Mouse (Mus musculus) embryonic facial prominence, embryonic 13.5 days (tissue): ENCODE data around the gene Gxylt2. TPM values are rescaled to one million over a fixed set of nuclear protein-coding genes. Genes with fewer than 3 reads are reported as not detected.

Source experiments
- ATAC-seq: fragments of 200-750 bp; cut with Nextera tagmentation; 2 replicates; pipeline ENCODE4 v1.8.0; 2017; ENCODE audit warnings: low read depth; ENCODE audit not compliant: insufficient number of reproducible peaks, insufficient read depth, low FRiP score, low TSS enrichment
- H3K27ac ChIP-seq: fragments of 300-500 bp; sonication (generic); 2 replicates; pipeline ENCODE4 v1.5.1; 2015; ENCODE audit warnings: moderate library complexity, mild to moderate bottlenecking, inconsistent platforms
- H3K27me3 ChIP-seq: fragments of 300-500 bp; sonication (generic); 2 replicates; pipeline ENCODE4 v1.6.1; 2015; ENCODE audit warnings: mild to moderate bottlenecking, inconsistent platforms
- H3K36me3 ChIP-seq: fragments of 300-500 bp; sonication (generic); 2 replicates; pipeline ENCODE4 v1.6.1; 2015; ENCODE audit warnings: mild to moderate bottlenecking, inconsistent platforms
- H3K4me1 ChIP-seq: fragments of 300-500 bp; sonication (generic); 2 replicates; pipeline ENCODE4 v1.6.1; 2015; ENCODE audit warnings: inconsistent platforms
- H3K4me2 ChIP-seq: fragments of 300-500 bp; sonication (generic); 2 replicates; pipeline ENCODE4 v1.6.1; 2015; ENCODE audit warnings: moderate library complexity, mild to moderate bottlenecking, inconsistent platforms
- H3K4me3 ChIP-seq: fragments of 300-500 bp; sonication (generic); 2 replicates; pipeline ENCODE4 v1.5.1; 2015; ENCODE audit warnings: mild to moderate bottlenecking, inconsistent platforms
- H3K9ac ChIP-seq: fragments of 300-500 bp; sonication (generic); 2 replicates; pipeline ENCODE4 v1.6.1; 2015; ENCODE audit warnings: mild to moderate bottlenecking, inconsistent platforms
- H3K9me3 ChIP-seq: fragments of 300-500 bp; sonication (generic); 2 replicates; pipeline ENCODE4 v1.6.1; 2016; ENCODE audit warnings: inconsistent platforms
- WGBS: fragments of 180-500 bp; shearing (Covaris S2); methylation state at CpG from one replicate; pipeline ENCODE4 v1.1.7; 2015; ENCODE audit warnings: mixed read lengths; 5-methylcytosine and 5-hydroxymethylcytosine counted together
- polyA plus RNA-seq: library from polyadenylated mRNA; unstranded; fragments of >200 nt; fragmentation: Nextera tagmentation; extraction: Ambion mirVana; gene quantifications from 2 replicates; pipeline ENCODE4 v1.2.1, GENCODE M21; 2015

Gxylt2 gene
- polyA plus RNA-seq, 1 experiment from 2014 or later = 33.2 TPM

- no peaks in the 10 kb centered on the region for H3K9me3 ChIP-seq
- H3K36me3 ChIP-seq = 0 out of 2 replicates have a peak, but pooled peaks cover 7% of the 10 kb centered on the region
- H3K4me1 ChIP-seq = peaks cover 32% of the 10 kb centered on the region
- no peak for ATAC-seq
- no peaks in the 10 kb centered on the region for H3K27me3 ChIP-seq
- H3K27ac ChIP-seq = 0 out of 2 replicates have a peak overlapping the region, but pooled peaks have one; percentile 3
- H3K9ac ChIP-seq = no peak overlapping the region
- no peak overlapping the region for H3K4me3 ChIP-seq
- H3K4me2 ChIP-seq = 0 out of 2 replicates have a peak overlapping the region, but pooled peaks have one; percentile 1
- 33% methylated on average over 15 of the region's 15 CpGs for WGBS
Measured at GRCm38 (mm10) chr6:100775923-100776505, 71.5 kb downstream of the Gxylt2 start.

DNA sequence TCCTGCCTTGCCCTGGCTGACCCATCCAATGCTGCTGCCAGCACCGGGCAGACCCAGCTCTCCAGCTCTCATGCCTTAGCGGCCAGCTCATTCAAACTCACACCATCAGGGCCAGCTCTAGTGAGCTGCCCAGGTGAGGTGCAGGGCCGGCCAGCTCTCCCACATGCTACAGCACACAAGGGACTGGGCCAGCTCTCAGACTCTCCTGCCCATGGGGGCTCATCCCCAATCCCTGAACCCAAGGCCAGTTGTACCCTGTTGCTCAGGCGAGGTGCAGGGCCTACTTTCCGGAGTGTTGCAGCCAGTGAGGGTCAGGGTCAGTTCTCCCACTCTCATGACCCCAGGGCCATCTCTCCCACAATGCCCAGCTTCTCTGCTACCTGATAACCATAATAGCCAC lies 74.1 kb downstream of the Gxylt2 start:
- H3K4me1 ChIP-seq = peaks cover 32% of the 10 kb centered on the region
- H3K4me3 ChIP-seq = no peak overlapping the region
- H3K27me3 ChIP-seq = no peaks in the 10 kb centered on the region
- no peak overlapping the region for H3K4me2 ChIP-seq
- no peaks in the 10 kb centered on the region for H3K9me3 ChIP-seq
- 0 out of 2 replicates have a peak overlapping the region, but pooled peaks have one; percentile 16 for H3K27ac ChIP-seq
- no peak overlapping the region for H3K9ac ChIP-seq
- WGBS = 90% methylated on average over 5 of the region's 5 CpGs
- peaks cover 16% of the 10 kb centered on the region for H3K36me3 ChIP-seq
- no peak for ATAC-seq

DNA sequence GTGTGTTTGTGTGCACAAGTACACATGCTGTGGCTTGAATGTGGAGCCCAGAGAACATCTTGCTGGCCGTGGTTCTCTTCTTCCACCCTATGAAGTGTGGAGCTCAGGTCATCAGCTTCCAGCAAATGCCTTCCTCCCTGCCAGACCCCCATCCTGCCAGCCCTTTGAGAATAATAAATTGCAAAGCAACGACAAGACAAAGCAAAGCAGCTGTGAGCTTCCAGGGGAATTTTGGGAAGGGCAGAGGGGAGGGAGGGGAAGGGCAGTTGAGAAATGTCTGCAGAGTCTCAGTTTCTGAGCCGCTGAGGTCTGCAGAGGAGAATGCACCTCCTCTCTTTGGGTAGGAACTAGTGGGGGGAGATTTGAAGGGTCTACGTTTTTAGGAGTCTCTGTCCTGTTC lies 75.9 kb downstream of the Gxylt2 start:
- Histone ChIP-seq H3K4me3 (no peak overlapping the region), H3K36me3 (peaks cover 30% of the 10 kb centered on the region), H3K4me1 (peaks cover 32% of the 10 kb centered on the region), H3K4me2 (no peak overlapping the region), H3K9me3 (no peaks in the 10 kb centered on the region), H3K9ac (no peak overlapping the region), H3K27ac (no peak overlapping the region), H3K27me3 (no peaks in the 10 kb centered on the region)
- no peak for ATAC-seq
- 37% methylated on average over 4 of the region's 4 CpGs for WGBS

- Histone ChIP-seq H3K4me3 (no peak overlapping the region), H3K36me3 (peaks cover 41% of the 10 kb centered on the region), H3K4me1 (peaks cover 21% of the 10 kb centered on the region), H3K4me2 (no peak overlapping the region), H3K9me3 (no peaks in the 10 kb centered on the region), H3K27me3 (no peaks in the 10 kb centered on the region), H3K27ac (no peak overlapping the region), H3K9ac (no peak overlapping the region)
- ATAC-seq = no peak
- WGBS = 85% methylated on average over 6 of the region's 6 CpGs
Measured at GRCm38 (mm10) chr6:100781644-100782043, 77.1 kb downstream of the Gxylt2 start.

- Histone ChIP-seq H3K9me3 (no peaks in the 10 kb centered on the region), H3K4me3 (no peak overlapping the region), H3K9ac (no peak overlapping the region), H3K27ac (no peak overlapping the region), H3K36me3 (peaks cover 89% of the 10 kb centered on the region), H3K27me3 (no peaks in the 10 kb centered on the region), H3K4me2 (no peak overlapping the region), H3K4me1 (peaks cover 3% of the 10 kb centered on the region)
- WGBS = 88% methylated on average over 1 of the region's 1 CpGs
- ATAC-seq = no peak
Measured at GRCm38 (mm10) chr6:100787726-100788125, 83.2 kb downstream of the Gxylt2 start.

- Histone ChIP-seq H3K9me3 (no peaks in the 10 kb centered on the region), H3K4me2 (no peak overlapping the region), H3K9ac (no peak overlapping the region), H3K27me3 (no peaks in the 10 kb centered on the region), H3K27ac (no peak overlapping the region), H3K36me3 (peaks cover 79% of the 10 kb centered on the region), H3K4me3 (no peak overlapping the region), H3K4me1 (peaks cover 12% of the 10 kb centered on the region)
- no peak for ATAC-seq
- 92% methylated on average over 1 of the region's 1 CpGs for WGBS
Measured at GRCm38 (mm10) chr6:100789161-100789560, 84.6 kb downstream of the Gxylt2 start.

DNA sequence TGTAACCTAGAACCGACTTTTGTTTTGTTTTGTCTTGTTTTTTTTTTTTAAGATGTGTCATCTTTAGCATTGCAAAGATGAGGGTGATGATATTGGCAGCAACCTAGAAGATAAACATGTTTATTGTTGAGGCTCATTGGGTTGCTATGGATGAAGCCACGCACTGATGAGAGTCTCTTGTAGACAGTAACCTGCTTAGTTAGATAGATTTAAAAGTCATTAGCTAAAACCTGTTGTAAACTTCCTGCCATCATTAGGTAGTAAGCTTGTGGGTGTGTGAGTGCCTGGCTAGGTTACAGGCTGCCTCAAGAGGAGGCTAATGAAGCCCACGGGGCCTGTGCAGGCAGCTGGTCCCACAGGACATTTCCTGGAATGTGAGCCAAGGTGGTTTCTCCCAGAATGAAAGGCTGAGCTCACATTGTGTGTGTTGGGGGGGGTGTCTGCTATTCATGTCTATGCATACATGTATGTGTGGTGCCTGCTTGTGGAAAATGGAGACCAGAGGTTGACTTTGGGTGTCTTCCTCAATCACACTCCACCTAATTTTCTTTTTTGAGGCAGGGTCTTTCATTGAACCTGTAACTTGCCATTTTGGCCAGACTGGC lies 87.6 kb downstream of the Gxylt2 start:
- Histone ChIP-seq H3K27me3 (no peaks in the 10 kb centered on the region), H3K4me2 (no peak overlapping the region), H3K9ac (no peak overlapping the region), H3K27ac (no peak overlapping the region), H3K4me3 (no peak overlapping the region), H3K4me1 (peaks cover 21% of the 10 kb centered on the region), H3K36me3 (peaks cover 65% of the 10 kb centered on the region), H3K9me3 (no peaks in the 10 kb centered on the region)
- no peak for ATAC-seq
- 71% methylated on average over 3 of the region's 3 CpGs for WGBS

DNA sequence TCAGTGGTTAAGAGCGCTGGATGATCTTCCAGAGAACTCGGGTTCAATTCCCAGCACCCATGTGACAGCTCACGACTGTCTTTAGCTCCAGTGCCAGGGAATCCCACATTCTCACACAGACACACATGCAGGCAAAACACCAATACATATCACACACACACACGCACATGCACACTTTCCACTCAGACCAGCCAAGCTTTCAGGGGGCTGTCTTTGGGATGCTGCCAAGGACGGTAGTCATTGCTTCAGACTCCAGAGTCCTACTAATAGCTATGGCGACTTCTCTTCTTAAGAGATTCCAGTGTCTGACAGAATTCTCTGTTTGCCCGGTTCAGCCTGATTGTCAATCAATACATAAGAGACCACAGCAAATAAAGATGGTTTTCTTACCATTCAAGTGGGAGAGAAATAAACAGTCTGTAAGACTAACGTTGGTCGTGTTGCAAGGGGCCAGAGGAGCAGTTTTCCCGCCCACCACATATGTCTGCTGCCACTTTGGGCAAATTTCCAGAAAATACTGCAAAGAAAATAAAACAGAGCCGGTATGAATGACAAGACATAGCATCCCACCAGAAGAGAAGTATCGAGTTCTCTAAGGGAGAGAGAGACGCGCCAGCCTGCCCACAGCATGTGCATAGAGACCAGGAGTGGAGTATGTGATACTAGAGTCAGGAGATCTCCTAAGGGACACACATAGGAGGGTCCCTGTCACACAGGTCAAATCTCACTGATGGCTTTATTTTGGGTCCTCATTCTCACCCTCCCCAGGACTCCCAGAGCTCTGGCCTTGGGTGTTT lies 88.6 kb downstream of the Gxylt2 start:
- H3K9me3 ChIP-seq = no peaks in the 10 kb centered on the region
- no peak for ATAC-seq
- no peak overlapping the region for H3K9ac ChIP-seq
- peak overlapping the region; percentile 33; the same call in 1 of the 2 replicates for H3K27ac ChIP-seq
- peaks cover 67% of the 10 kb centered on the region for H3K36me3 ChIP-seq
- no peak overlapping the region for H3K4me3 ChIP-seq
- WGBS = 52% methylated on average over 14 of the region's 14 CpGs
- no peak overlapping the region for H3K4me2 ChIP-seq
- H3K27me3 ChIP-seq = no peaks in the 10 kb centered on the region
- H3K4me1 ChIP-seq = peaks cover 21% of the 10 kb centered on the region

GRCm38 (mm10) chr6:100795797-100796196 lies 91.3 kb downstream of the Gxylt2 start:
- no peak for ATAC-seq
- 35% methylated on average over 6 of the region's 6 CpGs for WGBS
- H3K27ac ChIP-seq = no peak overlapping the region

DNA sequence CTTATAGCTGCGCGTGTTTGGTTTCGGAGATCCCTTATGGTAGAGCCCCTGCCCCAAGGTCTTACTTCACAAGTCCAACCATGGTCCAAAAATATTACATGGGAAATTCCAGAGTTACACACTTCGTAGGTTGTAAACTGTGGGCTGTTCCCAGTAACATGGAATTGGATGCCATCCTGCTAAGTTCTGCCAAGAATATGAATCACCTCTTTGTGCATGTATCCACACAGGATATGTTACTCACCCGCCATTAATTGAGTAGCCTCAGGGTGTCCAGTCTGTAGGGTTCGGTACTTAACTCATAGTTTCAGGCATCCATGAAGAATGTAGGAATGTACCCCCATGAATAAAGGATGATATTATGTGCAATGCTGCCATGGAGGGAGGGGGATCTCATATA lies 94.8 kb downstream of the Gxylt2 start:
- Histone ChIP-seq H3K27me3 (no peaks in the 10 kb centered on the region), H3K4me3 (no peak overlapping the region), H3K36me3 (peaks cover 52% of the 10 kb centered on the region), H3K4me1 (peaks cover 18% of the 10 kb centered on the region), H3K4me2 (no peak overlapping the region), H3K9me3 (no peaks in the 10 kb centered on the region), H3K9ac (no peak overlapping the region), H3K27ac (0 out of 2 replicates have a peak overlapping the region, but pooled peaks have one; percentile 9)
- 71% methylated on average over 6 of the region's 6 CpGs for WGBS
- no peak for ATAC-seq

More at GRCm38 (mm10) chr6:100795797-100796196, 91.3 kb downstream of the Gxylt2 start:
- Histone ChIP-seq H3K9ac (no peak overlapping the region), H3K27me3 (no peaks in the 10 kb centered on the region), H3K36me3 (peaks cover 67% of the 10 kb centered on the region), H3K9me3 (no peaks in the 10 kb centered on the region), H3K4me1 (peaks cover 29% of the 10 kb centered on the region), H3K4me2 (no peak overlapping the region), H3K4me3 (no peak overlapping the region)

DNA sequence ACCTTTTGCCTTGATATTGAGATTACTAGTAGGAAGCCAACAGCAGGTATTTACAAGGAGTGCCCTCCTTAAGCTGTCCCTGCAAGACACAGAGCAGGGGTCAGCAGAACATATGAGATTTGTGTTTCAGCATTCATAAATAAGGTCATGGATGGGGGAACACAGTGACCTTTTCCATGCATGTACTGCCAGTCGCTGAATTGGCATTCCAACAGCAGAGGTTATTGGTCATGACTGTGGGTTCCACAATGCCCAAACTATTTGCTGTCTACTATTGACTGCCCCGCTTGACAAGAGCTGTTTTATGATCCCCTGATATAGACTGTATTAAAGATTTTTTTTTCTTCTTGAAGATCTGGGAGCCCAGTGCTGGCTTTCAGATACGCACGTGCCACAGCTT lies 95.2 kb downstream of the Gxylt2 start:
- ATAC-seq = no peak
- H3K9ac ChIP-seq = no peak overlapping the region
- peaks cover 18% of the 10 kb centered on the region for H3K4me1 ChIP-seq
- no peak overlapping the region for H3K27ac ChIP-seq
- WGBS = 91% methylated on average over 4 of the region's 4 CpGs
- no peak overlapping the region for H3K4me2 ChIP-seq
- no peaks in the 10 kb centered on the region for H3K27me3 ChIP-seq
- no peaks in the 10 kb centered on the region for H3K9me3 ChIP-seq
- H3K36me3 ChIP-seq = peaks cover 52% of the 10 kb centered on the region
- no peak overlapping the region for H3K4me3 ChIP-seq
